Comparison of ENCODE assay signal across 8 mouse cellular contexts in genomic region chr1:164456731-164457130, GRCm38 (mm10). TPM values are rescaled to one million over a fixed set of nuclear protein-coding genes. Genes with fewer than 3 reads are reported as not detected.
DNase-seq lines count a peak whose midpoint lies in the region; ATAC-seq and TF ChIP-seq lines count a peak whose summit lies in the region.

No protein-coding gene starts in this region.

- H3K4me3 ChIP-seq in heart, embryonic 12.5 days: peak overlapping the region; percentile 92
- peak overlapping the region; percentile 48 for H3K4me3 ChIP-seq in C2C12 (ENCODE audit: insufficient read depth, poor library complexity, severe bottlenecking)
- peak overlapping the region; percentile 81 for H3K4me3 ChIP-seq in hindbrain, postnatal 0 days (ENCODE audit: low read length)
- peak overlapping the region; percentile 79 for H3K4me3 ChIP-seq in neural tube, embryonic 13.5 days

- H3K4me1 ChIP-seq in heart, embryonic 12.5 days (replicated peaks): peaks cover 54% of the 10 kb centered on the region
- peaks cover 10% of the 10 kb centered on the region for H3K4me1 ChIP-seq in hindbrain, postnatal 0 days (ENCODE audit: insufficient read depth, low read length)
- H3K4me1 ChIP-seq in neural tube, embryonic 13.5 days (replicated peaks): peaks cover 65% of the 10 kb centered on the region

- H3K9me3 ChIP-seq in heart, embryonic 12.5 days (replicated peaks): no peaks in the 10 kb centered on the region
- H3K9me3 ChIP-seq in hindbrain, postnatal 0 days (ENCODE audit: low read length): no peaks in the 10 kb centered on the region
- H3K9me3 ChIP-seq in neural tube, embryonic 13.5 days: no peaks in the 10 kb centered on the region

- peaks cover 3% of the 10 kb centered on the region for H3K79me3 ChIP-seq in C2C12 (ENCODE audit: low read depth)

- no peak for TF ChIP-seq CTCF in C2C12 (IDR thresholded peaks at IDR 0.05; ENCODE audit: control insufficient read depth, insufficient read depth, insufficient read length)
- TF ChIP-seq CTCF in hindbrain, postnatal 0 days (IDR thresholded peaks at IDR 0.05; ENCODE audit: low read depth): no peak

- 6% methylated on average over 8 of the region's 8 CpGs for WGBS in heart, embryonic 12.5 days
- 4% methylated on average over 8 of the region's 8 CpGs for WGBS in hindbrain, postnatal 0 days
- 5% methylated on average over 8 of the region's 8 CpGs for WGBS in neural tube, embryonic 13.5 days

- H3K9ac ChIP-seq in heart, embryonic 12.5 days: peak overlapping the region; percentile 99
- H3K9ac ChIP-seq in hindbrain, postnatal 0 days (replicated peaks; ENCODE audit: low read length): peak overlapping the region; percentile 92
- H3K9ac ChIP-seq in neural tube, embryonic 13.5 days: peak overlapping the region; percentile 92

- H3K4me2 ChIP-seq in heart, embryonic 12.5 days: peak overlapping the region; percentile 67
- H3K4me2 ChIP-seq in hindbrain, postnatal 0 days (ENCODE audit: low read depth, low read length): peak overlapping the region; percentile 69
- H3K4me2 ChIP-seq in neural tube, embryonic 13.5 days: peak overlapping the region; percentile 72

- H3ac ChIP-seq in C2C12 (ENCODE audit: control insufficient read depth, insufficient read length, low read depth): no peak overlapping the region

- no peak for DNase-seq in heart, adult 9 months (ENCODE audit: low spot score in 2 of 2)
- DNase-seq in cerebellum, postnatal 14 days: peak; percentile 56 to 67
- peak; percentile 48 for DNase-seq in hindbrain, postnatal 0 days (ENCODE audit: low spot score)
- no peak for DNase-seq in adrenal gland, adult 18-20 months (ENCODE audit: low spot score in 2 of 2)
- no peak for DNase-seq in frontal cortex, postnatal 36 days (ENCODE audit: low spot score in 2 of 2)

- H3K36me3 ChIP-seq in heart, embryonic 12.5 days: peaks cover 16% of the 10 kb centered on the region
- no peaks in the 10 kb centered on the region for H3K36me3 ChIP-seq in C2C12 (ENCODE audit: control insufficient read depth, insufficient read depth)
- peaks cover 9% of the 10 kb centered on the region; the same call in 1 of the 2 replicates for H3K36me3 ChIP-seq in hindbrain, postnatal 0 days (ENCODE audit: insufficient read depth, low read length)
- peaks cover 18% of the 10 kb centered on the region for H3K36me3 ChIP-seq in neural tube, embryonic 13.5 days

- peaks cover 3% of the 10 kb centered on the region; the same call in 1 of the 2 replicates for H3K27me3 ChIP-seq in heart, embryonic 12.5 days (replicated peaks)
- no peaks in the 10 kb centered on the region for H3K27me3 ChIP-seq in C2C12 (ENCODE audit: control insufficient read depth, insufficient read depth, insufficient read length)
- H3K27me3 ChIP-seq in hindbrain, postnatal 0 days (ENCODE audit: insufficient read depth, low read length): no peaks in the 10 kb centered on the region
- H3K27me3 ChIP-seq in neural tube, embryonic 13.5 days: peaks cover 14% of the 10 kb centered on the region

- ATAC-seq in heart, embryonic 12.5 days (ENCODE audit: insufficient number of reproducible peaks, low FRiP score): no peak
- ATAC-seq in hindbrain, postnatal 0 days: no peak
- ATAC-seq in neural tube, embryonic 13.5 days (ENCODE audit: low read depth): no peak

- peak overlapping the region; percentile 97 for H3K27ac ChIP-seq in heart, embryonic 12.5 days (ENCODE audit: poor library complexity, severe bottlenecking)
- peak overlapping the region; percentile 94 for H3K27ac ChIP-seq in hindbrain, postnatal 0 days
- H3K27ac ChIP-seq in neural tube, embryonic 13.5 days (replicated peaks): peak overlapping the region; percentile 95

- H3K79me2 ChIP-seq in C2C12 (ENCODE audit: control insufficient read depth, insufficient read depth): peaks cover 20% of the 10 kb centered on the region

TF ChIP-seq in C2C12, 6 proteins besides CTCF, POLR2A, EP300 and RAD21:
- no peak for TF ChIP-seq MYOG (IDR thresholded peaks at IDR 0.05; ENCODE audit: control insufficient read depth, extremely low read depth, insufficient read length)
- TF ChIP-seq MAX (IDR thresholded peaks at IDR 0.05): no peak
- no peak for TF ChIP-seq USF1 (IDR thresholded peaks at IDR 0.05; ENCODE audit: low read depth)
TF ChIP-seq in C2C12: peak in this region for 0.

RNA-seq across cellular contexts. Expression of gene Atp1b1, which starts 1.4 kb away (rescaled TPM):
- 413 and 416 TPM in 2 replicates for polyA plus RNA-seq in heart, embryonic 12.5 days (2016; fragmentation: Nextera tagmentation; extraction: Ambion mirVana)
- polyA plus RNA-seq in C2C12 (2012; fragmentation: generic; extraction: Trizol): 13.6 TPM
- total RNA-seq in hindbrain, postnatal 0 days (2014; rRNA removed): 283 and 393 TPM in 2 replicates
- 629 and 642 TPM in 2 replicates for polyA plus RNA-seq in hindbrain, postnatal 0 days (2015; fragmentation: Nextera tagmentation; extraction: Ambion mirVana)
- 164 and 166 TPM in 2 replicates for polyA plus RNA-seq in neural tube, embryonic 13.5 days (2015; fragmentation: Nextera tagmentation; extraction: Ambion mirVana)
- 10 to 100 TPM; 60.3 to 71.3 TPM for total RNA-seq in adrenal gland, adult 18-20 months (2021)

Comparison
In these comparisons a context has a peak if more than half of its experiments do, and no peak if none do; other contexts are left out.
1. DNase-seq: peak in cerebellum, postnatal 14 days (2 of 2) and hindbrain, postnatal 0 days (single experiment); none in heart, adult 9 months (0 of 2), adrenal gland, adult 18-20 months (0 of 2) and frontal cortex, postnatal 36 days (0 of 2).
2. RNA of gene Atp1b1, which starts 1.4 kb away (polyA plus RNA-seq): 629 to 642 TPM in hindbrain, postnatal 0 days, 413 to 416 TPM in heart, embryonic 12.5 days and 164 to 166 TPM in neural tube, embryonic 13.5 days; 13.6 TPM in C2C12 (single experiment); every median in the first group is over 10 times any median in the second.
3. Peak in every context shown above with its lines, with median percentiles within 50 percentile points of each other: H3K27ac ChIP-seq, H3K4me2 ChIP-seq, H3K4me3 ChIP-seq and H3K9ac ChIP-seq.